Mouse (Mus musculus): ENCODE measurements around the gene Tbrg1.

Tbrg1 gene

GRCm38 (mm10) chr9:37656931-37657481 lies at the start of gene Tbrg1:
Gene Tbrg1 (minus strand): TSS chr9:37657312.
- peak; percentile 28; the same call in 1 of the 2 replicates for TF ChIP-seq GATA4 (IDR thresholded peaks at IDR 0.05; ENCODE audit: insufficient replicate concordance, low read length)

- no peak for TF ChIP-seq GATA4 (IDR thresholded peaks at IDR 0.05; ENCODE audit: insufficient replicate concordance, low read length)
Observed at GRCm38 (mm10) chr9:37689970-37690686, 33.0 kb upstream of the Tbrg1 start.

- no peak for TF ChIP-seq GATA4 (IDR thresholded peaks at IDR 0.05; ENCODE audit: insufficient replicate concordance, low read length)
Observed at GRCm38 (mm10) chr9:37687941-37688303, 30.8 kb upstream of the Tbrg1 start.

GRCm38 (mm10) chr9:37687288-37687940 lies 30.3 kb upstream of the Tbrg1 start:
- no peak for TF ChIP-seq GATA4 (IDR thresholded peaks at IDR 0.05; ENCODE audit: insufficient replicate concordance, low read length)

GRCm38 (mm10) chr9:37681123-37681522 lies 24.0 kb upstream of the Tbrg1 start:
- TF ChIP-seq GATA4 (IDR thresholded peaks at IDR 0.05; ENCODE audit: insufficient replicate concordance, low read length) = no peak

- TF ChIP-seq GATA4 (IDR thresholded peaks at IDR 0.05; ENCODE audit: insufficient replicate concordance, low read length) = no peak
Observed at GRCm38 (mm10) chr9:37675287-37675686, 18.2 kb upstream of the Tbrg1 start.

- TF ChIP-seq GATA4 (IDR thresholded peaks at IDR 0.05; ENCODE audit: insufficient replicate concordance, low read length) = no peak
Observed at GRCm38 (mm10) chr9:37670261-37670660, 13.1 kb upstream of the Tbrg1 start.

- TF ChIP-seq GATA4 (IDR thresholded peaks at IDR 0.05; ENCODE audit: insufficient replicate concordance, low read length) = no peak
Observed at GRCm38 (mm10) chr9:37669678-37670077, 12.6 kb upstream of the Tbrg1 start.

- TF ChIP-seq GATA4 (IDR thresholded peaks at IDR 0.05; ENCODE audit: insufficient replicate concordance, low read length) = no peak
Observed at GRCm38 (mm10) chr9:37669115-37669514, 12.0 kb upstream of the Tbrg1 start, which contains the start of gene Panx3. Gene Panx3 (minus strand): TSS chr9:37669235.

GRCm38 (mm10) chr9:37666045-37666444 lies 8.9 kb upstream of the Tbrg1 start:
- no peak for TF ChIP-seq GATA4 (IDR thresholded peaks at IDR 0.05; ENCODE audit: insufficient replicate concordance, low read length)

- TF ChIP-seq GATA4 (IDR thresholded peaks at IDR 0.05; ENCODE audit: insufficient replicate concordance, low read length) = no peak
Observed at GRCm38 (mm10) chr9:37664604-37665003, 7.5 kb upstream of the Tbrg1 start.

GRCm38 (mm10) chr9:37663210-37663609 lies 6.1 kb upstream of the Tbrg1 start:
- no peak for TF ChIP-seq GATA4 (IDR thresholded peaks at IDR 0.05; ENCODE audit: insufficient replicate concordance, low read length)

- no peak for TF ChIP-seq GATA4 (IDR thresholded peaks at IDR 0.05; ENCODE audit: insufficient replicate concordance, low read length)
Observed at GRCm38 (mm10) chr9:37659413-37659812, 2.3 kb upstream of the Tbrg1 start.

GRCm38 (mm10) chr9:37656439-37656881 lies 652 bp downstream of the Tbrg1 start:
- no peak for TF ChIP-seq GATA4 (IDR thresholded peaks at IDR 0.05; ENCODE audit: insufficient replicate concordance, low read length)

GRCm38 (mm10) chr9:37655961-37656360 lies 1.2 kb downstream of the Tbrg1 start:
- no peak for TF ChIP-seq GATA4 (IDR thresholded peaks at IDR 0.05; ENCODE audit: insufficient replicate concordance, low read length)

GRCm38 (mm10) chr9:37653836-37654235 lies 3.3 kb downstream of the Tbrg1 start:
- no peak for TF ChIP-seq GATA4 (IDR thresholded peaks at IDR 0.05; ENCODE audit: insufficient replicate concordance, low read length)
